Mouse (Mus musculus) midbrain, embryonic 11.5 days (tissue): ENCODE measurements at regions not wholly inside any gene's neighbourhood (a gene's known extent, or its start where the extent isn't known, plus 50 kb on each side); places are given as distances from the start of the nearest gene placed in this dataset.

Experiments
- ATAC-seq: fragments of 200-750 bp; cut with Nextera tagmentation; 2 replicates; pipeline ENCODE4 v1.8.0; 2017; ENCODE audit warnings: moderate TSS enrichment, moderate library complexity; ENCODE audit not compliant: low FRiP score
- DNase-seq: peaks from one replicate; pipeline ENCODE4 v3.0.0; 2015; ENCODE audit warnings: low spot score; ENCODE audit errors: missing footprints
- H3K27ac ChIP-seq: fragments of 300-500 bp; sonication (generic); 2 replicates; pipeline ENCODE4 v1.5.1; 2014; ENCODE audit warnings: low read depth, low read length
- H3K27me3 ChIP-seq: fragments of 300-500 bp; sonication (generic); 2 replicates; pipeline ENCODE4 v1.6.1; 2014; ENCODE audit warnings: mild to moderate bottlenecking, low read length, moderate library complexity, mixed read lengths; ENCODE audit not compliant: control insufficient read depth, insufficient read depth
- H3K36me3 ChIP-seq: fragments of 300-500 bp; sonication (generic); 2 replicates; pipeline ENCODE4 v1.6.1; 2014; ENCODE audit warnings: mild to moderate bottlenecking, low read length, moderate library complexity, mixed read lengths; ENCODE audit not compliant: control insufficient read depth, insufficient read depth
- H3K4me1 ChIP-seq: fragments of 300-500 bp; sonication (generic); 2 replicates; pipeline ENCODE4 v1.6.1; 2014; ENCODE audit warnings: low read length; ENCODE audit not compliant: control insufficient read depth, insufficient read depth
- H3K4me2 ChIP-seq: fragments of 300-500 bp; sonication (generic); 2 replicates; pipeline ENCODE4 v1.6.1; 2014; ENCODE audit warnings: mild to moderate bottlenecking, moderate library complexity
- H3K4me3 ChIP-seq: fragments of 300-500 bp; sonication (generic); 2 replicates; pipeline ENCODE4 v1.5.1; 2014; ENCODE audit warnings: low read depth, low read length
- H3K9ac ChIP-seq: fragments of 300-500 bp; sonication (generic); 2 replicates; pipeline ENCODE4 v1.6.1; 2014; ENCODE audit warnings: low read length
- H3K9me3 ChIP-seq: fragments of 300-500 bp; sonication (generic); 2 replicates; pipeline ENCODE4 v1.6.1; 2016; ENCODE audit warnings: low read length; ENCODE audit not compliant: control insufficient read depth
- whole genome bisulfite sequencing: fragments of 180-500 bp; shearing (Covaris S2); extraction: QIAGEN DNeasy Blood & Tissue Kit; methylation state at CpG from one replicate; pipeline ENCODE4 v1.1.7; 2014; 5-methylcytosine and 5-hydroxymethylcytosine counted together

GRCm38 (mm10) chr6:118254871-118255270, 57.4 kb upstream of the Ret start:
- H3K4me2 ChIP-seq: no peak overlapping the region
- no peaks in the 10 kb centered on the region for H3K9me3 ChIP-seq
- ATAC-seq (no peak), DNase-seq (no peak)
- 87% methylated on average over 5 of the region's 5 CpGs for WGBS
- no peaks in the 10 kb centered on the region for H3K4me1 ChIP-seq
- H3K27me3 ChIP-seq: no peaks in the 10 kb centered on the region
- no peak overlapping the region for H3K9ac ChIP-seq
- no peak overlapping the region for H3K4me3 ChIP-seq
- no peak overlapping the region for H3K27ac ChIP-seq
- H3K36me3 ChIP-seq: no peaks in the 10 kb centered on the region

- no peak overlapping the region for H3K4me3 ChIP-seq
- no peaks in the 10 kb centered on the region for H3K27me3 ChIP-seq
- no peaks in the 10 kb centered on the region for H3K36me3 ChIP-seq
- no peak overlapping the region for H3K9ac ChIP-seq
- no peak overlapping the region for H3K4me2 ChIP-seq
- no peaks in the 10 kb centered on the region for H3K9me3 ChIP-seq
- ATAC-seq: no peak
- H3K27ac ChIP-seq: no peak overlapping the region
- WGBS: 90% methylated on average over 2 of the region's 2 CpGs
- H3K4me1 ChIP-seq: no peaks in the 10 kb centered on the region
- no peak for DNase-seq
These were observed 55.2 kb upstream of the Ret start for GRCm38 (mm10) chr6:118252711-118253110.

GRCm38 (mm10) chr6:118251131-118251530, 53.6 kb upstream of the Ret start:
- H3K9me3 ChIP-seq: no peaks in the 10 kb centered on the region
- WGBS: 58% methylated on average over 1 of the region's 1 CpGs

GRCm38 (mm10) chr6:118250006-118250405, 52.5 kb upstream of the Ret start:
- H3K27me3 ChIP-seq: no peaks in the 10 kb centered on the region
- no peaks in the 10 kb centered on the region for H3K36me3 ChIP-seq
- no peak for ATAC-seq

More at GRCm38 (mm10) chr6:118251131-118251530, 53.6 kb upstream of the Ret start:
- Histone ChIP-seq H3K4me1 (no peaks in the 10 kb centered on the region), H3K27me3 (no peaks in the 10 kb centered on the region), H3K9ac (no peak overlapping the region), H3K27ac (no peak overlapping the region), H3K36me3 (no peaks in the 10 kb centered on the region), H3K4me3 (no peak overlapping the region), H3K4me2 (no peak overlapping the region)
- DNase-seq: no peak
- no peak for ATAC-seq

More at GRCm38 (mm10) chr6:118250006-118250405, 52.5 kb upstream of the Ret start:
- no peaks in the 10 kb centered on the region for H3K9me3 ChIP-seq
- H3K4me1 ChIP-seq: no peaks in the 10 kb centered on the region
- no peak overlapping the region for H3K4me3 ChIP-seq
- 83% methylated on average over 6 of the region's 6 CpGs for WGBS
- H3K4me2 ChIP-seq: no peak overlapping the region
- H3K9ac ChIP-seq: no peak overlapping the region
- H3K27ac ChIP-seq: no peak overlapping the region
- DNase-seq: no peak
